Mouse (Mus musculus): ENCODE data around the gene Nkain4. TPM values are rescaled to one million over a fixed set of nuclear protein-coding genes. Genes with fewer than 3 reads are reported as not detected.

The Nkain4 gene
- 7.0 and 9.1 TPM in 2 replicates for polyA plus RNA-seq (2011; ENCODE audit: insufficient read depth, insufficient read length, low read depth, missing spikeins)

- H3K9me3 ChIP-seq (replicated peaks; ENCODE audit: control insufficient read depth, insufficient read depth, low read length, poor library complexity, severe bottlenecking), result no peaks in the 10 kb centered on the region
- H3K4me3 ChIP-seq (ENCODE audit: low read depth, low read length), result peak within 1 kb of the TSS; percentile 55
- peak within 1 kb of the TSS; percentile 14 for H3K9ac ChIP-seq (ENCODE audit: low read depth, poor library complexity, severe bottlenecking)
- no peaks in the 10 kb centered on the region for H3K36me3 ChIP-seq (ENCODE audit: control insufficient read depth, insufficient read depth, low read length, poor library complexity, severe bottlenecking)
- no peaks in the 10 kb centered on the region for H3K27me3 ChIP-seq (ENCODE audit: control insufficient read depth, insufficient read depth, low read length, poor library complexity, severe bottlenecking)
- TF ChIP-seq CTCF (IDR thresholded peaks at IDR 0.05; ENCODE audit: low read depth, low read length) (no peak), POLR2A (IDR thresholded peaks at IDR 0.05; ENCODE audit: insufficient read depth, low read length) (no peak), EP300 (IDR thresholded peaks at IDR 0.05; ENCODE audit: insufficient read depth, low read depth, low read length) (no peak)
- peak within 1 kb of the TSS; percentile 81 for H3K27ac ChIP-seq (ENCODE audit: insufficient read depth, low read length)
- peaks cover 8% of the 10 kb centered on the region for H3K4me1 ChIP-seq (ENCODE audit: control insufficient read depth, insufficient read depth, low read length)
Measured at GRCm38 (mm10) chr2:180954061-180955047, at the start of gene Nkain4. Gene Nkain4 (minus strand): TSS chr2:180954699.

- Histone ChIP-seq H3K9ac (ENCODE audit: low read depth, poor library complexity, severe bottlenecking) (no peak overlapping the region), H3K36me3 (ENCODE audit: control insufficient read depth, insufficient read depth, low read length, poor library complexity, severe bottlenecking) (no peaks in the 10 kb centered on the region), H3K27me3 (ENCODE audit: control insufficient read depth, insufficient read depth, low read length, poor library complexity, severe bottlenecking) (no peaks in the 10 kb centered on the region), H3K4me1 (ENCODE audit: control insufficient read depth, insufficient read depth, low read length) (no peaks in the 10 kb centered on the region), H3K9me3 (replicated peaks; ENCODE audit: control insufficient read depth, insufficient read depth, low read length, poor library complexity, severe bottlenecking) (no peaks in the 10 kb centered on the region), H3K27ac (ENCODE audit: insufficient read depth, low read length) (no peak overlapping the region), H3K4me3 (ENCODE audit: low read depth, low read length) (no peak overlapping the region)
- TF ChIP-seq POLR2A (IDR thresholded peaks at IDR 0.05; ENCODE audit: insufficient read depth, low read length) (no peak), EP300 (IDR thresholded peaks at IDR 0.05; ENCODE audit: insufficient read depth, low read depth, low read length) (no peak), CTCF (IDR thresholded peaks at IDR 0.05; ENCODE audit: low read depth, low read length) (no peak)
Measured at GRCm38 (mm10) chr2:180996905-180997304, 42.4 kb upstream of the Nkain4 start.

- Histone ChIP-seq H3K4me3 (ENCODE audit: low read depth, low read length) (no peak overlapping the region), H3K9ac (ENCODE audit: low read depth, poor library complexity, severe bottlenecking) (no peak overlapping the region), H3K9me3 (replicated peaks; ENCODE audit: control insufficient read depth, insufficient read depth, low read length, poor library complexity, severe bottlenecking) (no peaks in the 10 kb centered on the region), H3K4me1 (ENCODE audit: control insufficient read depth, insufficient read depth, low read length) (no peaks in the 10 kb centered on the region), H3K36me3 (ENCODE audit: control insufficient read depth, insufficient read depth, low read length, poor library complexity, severe bottlenecking) (no peaks in the 10 kb centered on the region), H3K27me3 (ENCODE audit: control insufficient read depth, insufficient read depth, low read length, poor library complexity, severe bottlenecking) (no peaks in the 10 kb centered on the region), H3K27ac (ENCODE audit: insufficient read depth, low read length) (no peak overlapping the region)
- TF ChIP-seq EP300 (IDR thresholded peaks at IDR 0.05; ENCODE audit: insufficient read depth, low read depth, low read length), result no peak
- no peak for TF ChIP-seq POLR2A (IDR thresholded peaks at IDR 0.05; ENCODE audit: insufficient read depth, low read length)
- peak; percentile 84 for TF ChIP-seq CTCF (IDR thresholded peaks at IDR 0.05; ENCODE audit: low read depth, low read length)
Measured at GRCm38 (mm10) chr2:180996436-180996835, 41.9 kb upstream of the Nkain4 start.

DNA sequence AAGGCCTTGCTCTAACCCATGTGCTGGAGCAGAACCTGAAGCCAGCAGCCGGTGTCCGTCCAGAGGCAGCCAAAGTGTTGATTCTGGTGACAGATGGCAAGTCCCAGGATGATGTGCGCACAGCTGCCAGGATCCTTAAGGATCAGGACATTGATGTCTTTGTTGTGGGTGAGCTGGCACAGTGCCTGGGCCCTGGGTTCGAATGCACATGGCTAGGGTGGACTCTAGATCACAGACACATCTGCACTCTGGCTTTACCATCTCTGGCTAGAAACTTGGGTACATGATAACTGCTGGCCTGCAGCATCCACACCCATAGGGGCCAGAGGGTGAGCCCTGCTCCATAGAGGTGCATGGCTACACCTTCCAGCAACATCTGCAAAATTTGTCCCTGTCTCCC lies 41.0 kb upstream of the Nkain4 start:
- TF ChIP-seq CTCF (IDR thresholded peaks at IDR 0.05; ENCODE audit: low read depth, low read length) (no peak), POLR2A (IDR thresholded peaks at IDR 0.05; ENCODE audit: insufficient read depth, low read length) (no peak), EP300 (IDR thresholded peaks at IDR 0.05; ENCODE audit: insufficient read depth, low read depth, low read length) (no peak)
- Histone ChIP-seq H3K27me3 (ENCODE audit: control insufficient read depth, insufficient read depth, low read length, poor library complexity, severe bottlenecking) (no peaks in the 10 kb centered on the region), H3K4me1 (ENCODE audit: control insufficient read depth, insufficient read depth, low read length) (no peaks in the 10 kb centered on the region), H3K36me3 (ENCODE audit: control insufficient read depth, insufficient read depth, low read length, poor library complexity, severe bottlenecking) (no peaks in the 10 kb centered on the region), H3K27ac (ENCODE audit: insufficient read depth, low read length) (no peak overlapping the region), H3K9ac (ENCODE audit: low read depth, poor library complexity, severe bottlenecking) (no peak overlapping the region), H3K9me3 (replicated peaks; ENCODE audit: control insufficient read depth, insufficient read depth, low read length, poor library complexity, severe bottlenecking) (no peaks in the 10 kb centered on the region), H3K4me3 (ENCODE audit: low read depth, low read length) (no peak overlapping the region)

GRCm38 (mm10) chr2:180994360-180994759 lies 39.9 kb upstream of the Nkain4 start:
- Histone ChIP-seq H3K4me1 (ENCODE audit: control insufficient read depth, insufficient read depth, low read length) (no peaks in the 10 kb centered on the region), H3K27ac (ENCODE audit: insufficient read depth, low read length) (no peak overlapping the region), H3K27me3 (ENCODE audit: control insufficient read depth, insufficient read depth, low read length, poor library complexity, severe bottlenecking) (no peaks in the 10 kb centered on the region), H3K9ac (ENCODE audit: low read depth, poor library complexity, severe bottlenecking) (no peak overlapping the region), H3K36me3 (ENCODE audit: control insufficient read depth, insufficient read depth, low read length, poor library complexity, severe bottlenecking) (no peaks in the 10 kb centered on the region), H3K4me3 (ENCODE audit: low read depth, low read length) (no peak overlapping the region), H3K9me3 (replicated peaks; ENCODE audit: control insufficient read depth, insufficient read depth, low read length, poor library complexity, severe bottlenecking) (no peaks in the 10 kb centered on the region)
- TF ChIP-seq EP300 (IDR thresholded peaks at IDR 0.05; ENCODE audit: insufficient read depth, low read depth, low read length) (no peak), POLR2A (IDR thresholded peaks at IDR 0.05; ENCODE audit: insufficient read depth, low read length) (no peak), CTCF (IDR thresholded peaks at IDR 0.05; ENCODE audit: low read depth, low read length) (no peak)

DNA sequence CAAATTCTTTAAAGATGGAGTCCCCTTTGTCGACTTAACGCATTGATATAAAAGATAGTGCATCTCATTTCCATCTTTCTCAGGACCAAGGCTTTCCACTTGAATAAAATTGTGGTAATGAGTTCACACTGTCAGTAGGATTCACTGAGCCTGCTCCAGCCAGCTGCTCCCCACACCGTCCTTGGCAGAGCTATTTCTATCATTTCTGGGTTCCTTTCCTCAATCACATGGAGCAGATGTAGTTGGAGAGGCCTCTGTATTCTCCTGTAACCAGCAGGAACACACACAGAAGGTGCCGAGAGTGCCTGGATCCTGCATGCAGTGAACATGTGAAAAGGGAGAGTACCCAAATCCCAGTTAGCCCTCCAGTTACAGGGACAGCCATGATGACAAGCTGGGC lies 35.8 kb upstream of the Nkain4 start:
- Histone ChIP-seq H3K9me3 (replicated peaks; ENCODE audit: control insufficient read depth, insufficient read depth, low read length, poor library complexity, severe bottlenecking) (no peaks in the 10 kb centered on the region), H3K27ac (ENCODE audit: insufficient read depth, low read length) (no peak overlapping the region), H3K9ac (ENCODE audit: low read depth, poor library complexity, severe bottlenecking) (no peak overlapping the region), H3K4me1 (ENCODE audit: control insufficient read depth, insufficient read depth, low read length) (peaks cover 5% of the 10 kb centered on the region), H3K4me3 (ENCODE audit: low read depth, low read length) (no peak overlapping the region), H3K36me3 (ENCODE audit: control insufficient read depth, insufficient read depth, low read length, poor library complexity, severe bottlenecking) (no peaks in the 10 kb centered on the region), H3K27me3 (ENCODE audit: control insufficient read depth, insufficient read depth, low read length, poor library complexity, severe bottlenecking) (no peaks in the 10 kb centered on the region)
- TF ChIP-seq POLR2A (IDR thresholded peaks at IDR 0.05; ENCODE audit: insufficient read depth, low read length), result no peak
- TF ChIP-seq EP300 (IDR thresholded peaks at IDR 0.05; ENCODE audit: insufficient read depth, low read depth, low read length), result no peak
- TF ChIP-seq CTCF (IDR thresholded peaks at IDR 0.05; ENCODE audit: low read depth, low read length), result no peak
